Mouse (Mus musculus): Measurements from ENCODE around the gene Slc4a4.

DNA sequence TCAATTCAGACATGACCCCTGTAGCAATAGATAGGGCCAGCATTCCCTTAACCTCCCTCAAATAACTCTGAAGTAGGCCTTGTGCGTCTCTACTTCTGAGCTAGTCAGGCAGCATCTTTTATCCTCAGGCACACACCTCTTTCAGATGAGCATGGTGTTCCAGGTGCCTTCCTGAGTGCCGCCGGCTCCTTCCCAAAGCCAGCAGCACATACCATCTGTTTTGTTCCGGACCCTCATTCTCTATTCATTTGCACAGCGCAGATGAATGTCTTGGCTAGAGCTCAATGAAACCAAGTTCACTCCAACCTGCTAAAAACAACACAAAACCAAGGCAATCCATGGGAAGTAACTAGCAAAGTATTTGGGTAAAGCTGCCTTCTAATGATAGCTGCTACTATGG is 165.6 kb downstream of the Slc4a4 start:
- TF ChIP-seq CTCF (IDR thresholded peaks at IDR 0.05; ENCODE audit: insufficient read depth, low read depth, low read length) = no peak
- no peak for TF ChIP-seq POLR2A (IDR thresholded peaks at IDR 0.05; ENCODE audit: insufficient read depth, low read depth, low read length)

Data from olfactory bulb, adult 2 months (tissue).